Mouse (Mus musculus) WW6 (cell line): Measurements from ENCODE around the gene Zfp61.

Source experiments
- DNase-seq: peaks from one replicate; pipeline ENCODE4 v3.0.0-alpha.2; 2013; ENCODE audit warnings: low read depth, low spot score

Zfp61 gene

GRCm38 (mm10) chr7:24260000-24260312 lies 41.1 kb downstream of the Zfp61 start:
- DNase-seq: no peak

GRCm38 (mm10) chr7:24259306-24259999 lies 41.6 kb downstream of the Zfp61 start:
- no peak for DNase-seq

- DNase-seq: no peak
Observed at GRCm38 (mm10) chr7:24254633-24255474, 46.2 kb downstream of the Zfp61 start, which contains the start of gene Zfp108. Zfp108 (plus strand) TSS chr7:24254794.

- no peak for DNase-seq
Observed at GRCm38 (mm10) chr7:24253779-24254615, 47.0 kb downstream of the Zfp61 start.
